Mouse (Mus musculus): ENCODE measurements around the gene Rag1. TPM values are rescaled to one million over a fixed set of nuclear protein-coding genes. Genes with fewer than 3 reads are reported as not detected.

The Rag1 gene
- total and polyA plus RNA-seq, 3 experiments: under 0.01 TPM; not detected in 2

GRCm38 (mm10) chr2:101684421-101684820 lies 35.1 kb upstream of the Rag1 start:
- Histone ChIP-seq H3K36me3 (ENCODE audit: control insufficient read depth in 1 of 2, insufficient read depth in 2 of 2, low read length in 2 of 2) (peaks cover 2% of the 10 kb centered on the region in 2 experiments), H3K79me2 (ENCODE audit: control insufficient read depth, insufficient read depth, low read length, poor library complexity) (peaks cover 10% of the 10 kb centered on the region), H3K4me1 (ENCODE audit: control insufficient read depth in 1 of 2, insufficient read depth in 2 of 2, low read length in 2 of 2) (no peaks in the 10 kb centered on the region; a peak in 1 of 4 replicates), H3K27ac (ENCODE audit: control insufficient read depth, low read depth, low read length) (no peak overlapping the region), H3K9ac (ENCODE audit: control insufficient read depth, low read depth, low read length, poor library complexity, severe bottlenecking) (no peak overlapping the region), H3K27me3 (ENCODE audit: control insufficient read depth in 1 of 2, insufficient read depth in 2 of 2, low read length in 2 of 2) (no peaks in the 10 kb centered on the region), H3K9me3 (replicated peaks; ENCODE audit: insufficient read depth, low read length) (no peaks in the 10 kb centered on the region), H3K4me3 (ENCODE audit: control insufficient read depth in 1 of 2, insufficient read depth in 1 of 2, low read depth in 2 of 2, low read length in 2 of 2) (no peak overlapping the region)
- TF ChIP-seq NELFE (IDR thresholded peaks at IDR 0.05; ENCODE audit: low read depth, low read length) (no peak), SIN3A (IDR thresholded peaks at IDR 0.05; ENCODE audit: low read length) (no peak), ZMIZ1 (IDR thresholded peaks at IDR 0.05; ENCODE audit: low read depth, low read length) (no peak), JUND (IDR thresholded peaks at IDR 0.05; ENCODE audit: low read depth, low read length) (no peak), SMC3 (IDR thresholded peaks at IDR 0.05; ENCODE audit: low read depth, low read length) (no peak), MYC (IDR thresholded peaks at IDR 0.05; ENCODE audit: low read depth, low read length) (no peak), EP300 (IDR thresholded peaks at IDR 0.05; ENCODE audit: low read depth in 1 of 2, low read length in 2 of 2) (no peak), USF1 (IDR thresholded peaks at IDR 0.05; ENCODE audit: low read depth, low read length) (no peak), USF2 (IDR thresholded peaks at IDR 0.05; ENCODE audit: borderline replicate concordance in 1 of 2, insufficient read depth in 1 of 2, low read depth in 1 of 2, low read length in 2 of 2) (no peak), GABPA (IDR thresholded peaks at IDR 0.05; ENCODE audit: low read depth, low read length) (no peak), HCFC1 (IDR thresholded peaks at IDR 0.05; ENCODE audit: low read depth, low read length) (no peak), BHLHE40 (IDR thresholded peaks at IDR 0.05; ENCODE audit: borderline replicate concordance, low read depth, low read length) (no peak)
- DNase-seq (ENCODE audit: low read depth, low spot score): no peak

GRCm38 (mm10) chr2:101679164-101679784 lies 30.0 kb upstream of the Rag1 start:
- DNase-seq (ENCODE audit: low read depth, low spot score): peak; percentile 41
- peak overlapping the region; percentile 81 to 91 for H3K4me3 ChIP-seq (ENCODE audit: control insufficient read depth in 1 of 2, insufficient read depth in 1 of 2, low read depth in 2 of 2, low read length in 2 of 2)

More at GRCm38 (mm10) chr2:101679164-101679784, 30.0 kb upstream of the Rag1 start:
- peak overlapping the region; percentile 93 for H3K9ac ChIP-seq (ENCODE audit: control insufficient read depth, low read depth, low read length, poor library complexity, severe bottlenecking)
- H3K9me3 ChIP-seq (replicated peaks; ENCODE audit: insufficient read depth, low read length): no peaks in the 10 kb centered on the region
- peaks cover 0 to 3% of the 10 kb centered on the region in 2 experiments; a peak in 2 of 4 replicates for H3K4me1 ChIP-seq (ENCODE audit: control insufficient read depth in 1 of 2, insufficient read depth in 2 of 2, low read length in 2 of 2)
- peaks cover 20% of the 10 kb centered on the region for H3K79me2 ChIP-seq (ENCODE audit: control insufficient read depth, insufficient read depth, low read length, poor library complexity)
- no peak overlapping the region for H3K27ac ChIP-seq (ENCODE audit: control insufficient read depth, low read depth, low read length)
- H3K36me3 ChIP-seq (ENCODE audit: control insufficient read depth in 1 of 2, insufficient read depth in 2 of 2, low read length in 2 of 2): peaks cover 0 to 5% of the 10 kb centered on the region in 2 experiments; a peak in 2 of 4 replicates
- TF ChIP-seq NRF1 (IDR thresholded peaks at IDR 0.05; ENCODE audit: insufficient read depth, low read depth, low read length, poor library complexity, severe bottlenecking) (no peak), GABPA (IDR thresholded peaks at IDR 0.05; ENCODE audit: low read depth, low read length) (no peak), USF1 (IDR thresholded peaks at IDR 0.05; ENCODE audit: low read depth, low read length) (peak; percentile 75), ZNF384 (IDR thresholded peaks at IDR 0.05; ENCODE audit: low read depth, low read length) (peak; percentile 58), MAZ (IDR thresholded peaks at IDR 0.05; ENCODE audit: low read depth, low read length) (0 out of 2 replicates have a peak, but pooled peaks have one; percentile 37), MAX (IDR thresholded peaks at IDR 0.05; ENCODE audit: low read length) (no peak), ETS1 (IDR thresholded peaks at IDR 0.05; ENCODE audit: low read depth, low read length) (no peak), GATA1 (IDR thresholded peaks at IDR 0.05; ENCODE audit: low read depth, low read length) (no peak)
- peaks cover 0 to 4% of the 10 kb centered on the region in 2 experiments; a peak in 2 of 4 replicates for H3K27me3 ChIP-seq (ENCODE audit: control insufficient read depth in 1 of 2, insufficient read depth in 2 of 2, low read length in 2 of 2)
